In the genomic region with DNA sequence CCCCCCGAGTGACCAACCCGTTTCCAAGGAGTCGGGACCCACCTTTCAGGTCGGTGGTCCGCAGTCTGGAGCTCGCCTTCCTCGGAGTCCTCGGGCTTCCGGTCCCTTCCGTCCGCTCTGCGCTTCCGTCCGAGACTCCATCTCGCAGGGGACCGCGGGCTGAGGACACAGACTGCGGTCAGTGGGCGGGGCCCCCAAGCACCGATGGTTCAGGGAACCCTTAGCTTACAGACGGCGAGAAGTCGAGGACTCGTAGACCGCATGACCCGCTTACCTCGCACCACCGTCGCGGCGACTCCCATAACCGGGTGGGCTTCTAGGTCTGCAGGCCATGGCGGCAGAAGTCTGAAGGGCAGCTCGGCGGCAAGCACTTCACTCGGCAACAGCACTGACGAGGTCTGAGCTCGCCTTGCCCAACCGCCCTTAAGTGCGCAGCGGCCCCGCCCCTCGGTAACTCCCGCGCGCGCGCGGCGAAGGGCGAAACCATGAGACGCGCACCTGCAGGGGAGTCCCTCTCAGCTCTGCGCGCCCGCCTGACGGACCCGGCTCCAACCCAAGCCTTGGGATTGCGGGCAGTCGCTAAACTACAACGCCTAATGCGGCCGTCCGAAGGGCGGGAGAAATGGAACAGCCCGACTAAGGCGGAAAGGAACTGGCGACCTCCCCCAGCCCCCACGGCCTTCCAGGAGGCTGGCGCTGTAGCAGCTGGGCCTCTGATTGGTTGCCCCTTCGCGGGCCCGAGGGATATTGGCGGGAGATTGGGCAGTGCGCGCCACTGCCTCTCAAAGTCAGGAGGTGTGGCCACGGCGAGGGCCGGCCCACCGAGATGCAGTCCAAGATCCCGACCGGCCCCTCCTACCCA, we compare ENCODE assay signal across 8 mouse cellular contexts. TPM values are rescaled to one million over a fixed set of nuclear protein-coding genes. Genes with fewer than 3 reads are reported as not detected.
A peak's percentile ranks its signal among the peaks of the same experiment; 100 is the strongest.
DNase-seq lines count a peak whose midpoint lies in the region; ATAC-seq and TF ChIP-seq lines count a peak whose summit lies in the region.

Gene Slbp, minus strand, starts transcription at position 654 of the 862 bp plus-strand sequence.

- TF ChIP-seq POLR2A in cortical plate, adult 2 months (IDR thresholded peaks at IDR 0.05; ENCODE audit: extremely low read depth, insufficient read depth, low read length) = peak; percentile 98

- peak within 1 kb of the TSS; percentile 64 for H3K4me3 ChIP-seq in cortical plate, adult 2 months (ENCODE audit: insufficient read depth, low read length)

- peak; percentile 78 for ATAC-seq in activated CD4-positive, CD25-positive, alpha-beta regulatory T cell, adult 4 months
- ATAC-seq in megakaryocyte progenitor cell, adult 5-6 weeks (replicated peaks; ENCODE audit: poor library complexity) = peak; percentile 84

- TF ChIP-seq CTCF in cortical plate, adult 2 months (IDR thresholded peaks at IDR 0.05; ENCODE audit: extremely low read depth, insufficient read depth, low read length) = no peak

- peak within 1 kb of the TSS; percentile 95 for H3K27ac ChIP-seq in cortical plate, adult 2 months (ENCODE audit: insufficient read depth, low read length)

- peaks cover 5% of the 10 kb centered on the region; the same call in 1 of the 2 replicates for H3K4me1 ChIP-seq in cortical plate, adult 2 months (ENCODE audit: control insufficient read depth, insufficient read depth, low read length)

- peak; percentile 93 for DNase-seq in gastrocnemius, postnatal 10 days
- peak; percentile 96 for DNase-seq in induced T-regulatory cell, adult 2 months (ENCODE audit: low read depth)
- DNase-seq in left cerebral cortex, adult 9 months (ENCODE audit: low spot score in 2 of 2) = peak; percentile 90 to 96
- peak; percentile 93 for DNase-seq in right cerebral cortex, postnatal 14 days
- DNase-seq in urinary bladder, postnatal 36 days (ENCODE audit: low spot score in 2 of 2) = peak; percentile 93 to 96

RNA-seq across cellular contexts. Expression of gene Slbp, which starts in this region (rescaled TPM):
- polyA plus RNA-seq in activated CD4-positive, CD25-positive, alpha-beta regulatory T cell, adult 4 months (2017; shearing (Covaris generic)) = 100 to 1,000 TPM; 182 to 187 TPM
- polyA plus RNA-seq in cortical plate, adult 2 months (2012; rRNA removed) = 27.6 and 28.4 TPM in 2 replicates
- 10 to 100 TPM; 17.9 to 24.6 TPM for total RNA-seq in gastrocnemius, postnatal 10 days (2021)
- 206 and 223 TPM in 2 replicates for total RNA-seq in megakaryocyte progenitor cell, adult 5-6 weeks (2015)
- 253 and 266 TPM in 2 replicates for total RNA-seq in megakaryocyte progenitor cell, adult 5-6 weeks (2017)

Comparison
In these comparisons a context has a peak if more than half of its experiments do, and no peak if none do; other contexts are left out.
1. Peak in every context shown above with its lines: DNase-seq, ATAC-seq, H3K4me3 ChIP-seq and H3K27ac ChIP-seq.
2. RNA of gene Slbp (total RNA-seq): 206 to 266 TPM in megakaryocyte progenitor cell, adult 5-6 weeks; 17.9 to 24.6 TPM in gastrocnemius, postnatal 10 days; every median in the first group is over 4 times any median in the second.